Mouse (Mus musculus) hindbrain, embryonic 12.5 days (tissue): ENCODE data around the gene Shf. TPM values are rescaled to one million over a fixed set of nuclear protein-coding genes. Genes with fewer than 3 reads are reported as not detected.

Experiments
- ATAC-seq: fragments of 200-750 bp; cut with Nextera tagmentation; 2 replicates; pipeline ENCODE4 v1.8.0; 2017; ENCODE audit warnings: moderate TSS enrichment; ENCODE audit not compliant: low FRiP score
- H3K27ac ChIP-seq: fragments of 300-500 bp; sonication (generic); 2 replicates; pipeline ENCODE4 v1.5.1; 2016; ENCODE audit warnings: mild to moderate bottlenecking
- H3K27me3 ChIP-seq: fragments of 300-500 bp; sonication (generic); 2 replicates; pipeline ENCODE4 v1.6.1; 2016; ENCODE audit warnings: mild to moderate bottlenecking
- H3K36me3 ChIP-seq: fragments of 300-500 bp; sonication (generic); 2 replicates; pipeline ENCODE4 v1.6.1; 2016; ENCODE audit warnings: mild to moderate bottlenecking
- H3K4me1 ChIP-seq: fragments of 300-500 bp; sonication (generic); 2 replicates; pipeline ENCODE4 v1.6.1; 2016
- H3K4me2 ChIP-seq: fragments of 300-500 bp; sonication (generic); replicated peaks from 2 replicates; pipeline ENCODE4 v1.6.1; 2016; ENCODE audit warnings: mild to moderate bottlenecking
- H3K4me3 ChIP-seq: fragments of 300-500 bp; sonication (generic); 2 replicates; pipeline ENCODE4 v1.5.1; 2016; ENCODE audit warnings: mild to moderate bottlenecking
- H3K9ac ChIP-seq: fragments of 300-500 bp; sonication (generic); 2 replicates; pipeline ENCODE4 v1.6.1; 2016; ENCODE audit warnings: mild to moderate bottlenecking, moderate library complexity
- H3K9me3 ChIP-seq: fragments of 300-500 bp; sonication (generic); replicated peaks from 2 replicates; pipeline ENCODE4 v1.6.1; 2016; ENCODE audit warnings: mild to moderate bottlenecking
- WGBS: fragments of 180-500 bp; shearing (Covaris S2); methylation state at CpG from one replicate; pipeline ENCODE4 v1.1.7; 2016; 5-methylcytosine and 5-hydroxymethylcytosine counted together
- polyA plus RNA-seq: library from polyadenylated mRNA; unstranded; fragments of >200 nt; fragmentation: Nextera tagmentation; extraction: Ambion mirVana; gene quantifications from 2 replicates; pipeline ENCODE4 v1.2.1, GENCODE M21; 2016

The Shf gene
- polyA plus RNA-seq, 1 experiment from 2014 or later = 10.7 TPM

GRCm38 (mm10) chr2:122367181-122367580, 1.8 kb downstream of the Shf start:
- H3K27me3 ChIP-seq = peaks cover 7% of the 10 kb centered on the region; the same call in 1 of the 2 replicates
- H3K9me3 ChIP-seq = no peaks in the 10 kb centered on the region
- no peak for ATAC-seq
- H3K36me3 ChIP-seq = 0 out of 2 replicates have a peak, but pooled peaks cover 17% of the 10 kb centered on the region
- peak overlapping the region; percentile 84 for H3K4me2 ChIP-seq
- H3K4me1 ChIP-seq = peaks cover 36% of the 10 kb centered on the region
- H3K9ac ChIP-seq = peak overlapping the region; percentile 99
- 24% methylated on average over 4 of the region's 4 CpGs for WGBS
- H3K4me3 ChIP-seq = peak overlapping the region; percentile 96
- peak overlapping the region; percentile 58; the same call in 1 of the 2 replicates for H3K27ac ChIP-seq

- 0 out of 2 replicates have a peak, but pooled peaks have one; percentile 12 for ATAC-seq
- 23% methylated on average over 5 of the region's 5 CpGs for WGBS
- Histone ChIP-seq H3K27ac (peak overlapping the region; percentile 58; the same call in 1 of the 2 replicates), H3K4me1 (peaks cover 41% of the 10 kb centered on the region), H3K4me2 (peak overlapping the region; percentile 84), H3K9me3 (no peaks in the 10 kb centered on the region), H3K27me3 (peaks cover 7% of the 10 kb centered on the region; the same call in 1 of the 2 replicates), H3K9ac (peak overlapping the region; percentile 42; the same call in 1 of the 2 replicates), H3K4me3 (peak overlapping the region; percentile 96), H3K36me3 (0 out of 2 replicates have a peak, but pooled peaks cover 22% of the 10 kb centered on the region)
These were observed 2.3 kb downstream of the Shf start for GRCm38 (mm10) chr2:122366706-122367105.

- no peaks in the 10 kb centered on the region for H3K9me3 ChIP-seq
- peak overlapping the region; percentile 84 for H3K4me2 ChIP-seq
- peaks cover 7% of the 10 kb centered on the region; the same call in 1 of the 2 replicates for H3K27me3 ChIP-seq
- 0 out of 2 replicates have a peak overlapping the region, but pooled peaks have one; percentile 8 for H3K9ac ChIP-seq
- H3K27ac ChIP-seq = peak overlapping the region; percentile 58
- H3K4me1 ChIP-seq = peaks cover 42% of the 10 kb centered on the region
- WGBS = 61% methylated on average over 3 of the region's 3 CpGs
- no peak for ATAC-seq
- H3K4me3 ChIP-seq = peak overlapping the region; percentile 96
- 0 out of 2 replicates have a peak, but pooled peaks cover 22% of the 10 kb centered on the region for H3K36me3 ChIP-seq
These were observed 2.9 kb downstream of the Shf start for GRCm38 (mm10) chr2:122366039-122366438.

GRCm38 (mm10) chr2:122365244-122365866, 3.6 kb downstream of the Shf start:
- Histone ChIP-seq H3K4me3 (no peak overlapping the region), H3K9me3 (no peaks in the 10 kb centered on the region), H3K27ac (no peak overlapping the region), H3K36me3 (0 out of 2 replicates have a peak, but pooled peaks cover 22% of the 10 kb centered on the region), H3K4me1 (peaks cover 46% of the 10 kb centered on the region), H3K27me3 (peaks cover 4% of the 10 kb centered on the region; the same call in 1 of the 2 replicates), H3K9ac (no peak overlapping the region), H3K4me2 (peak overlapping the region; percentile 84; the same call in 1 of the 2 replicates)
- 82% methylated on average over 10 of the region's 10 CpGs for WGBS
- ATAC-seq = no peak

GRCm38 (mm10) chr2:122364352-122364944, 4.5 kb downstream of the Shf start:
- H3K4me2 ChIP-seq = no peak overlapping the region
- 88% methylated on average over 3 of the region's 3 CpGs for WGBS
- H3K36me3 ChIP-seq = peaks cover 25% of the 10 kb centered on the region; the same call in 1 of the 2 replicates
- no peaks in the 10 kb centered on the region for H3K9me3 ChIP-seq
- H3K9ac ChIP-seq = no peak overlapping the region
- ATAC-seq = no peak
- no peak overlapping the region for H3K4me3 ChIP-seq
- no peaks in the 10 kb centered on the region for H3K27me3 ChIP-seq
- peaks cover 42% of the 10 kb centered on the region for H3K4me1 ChIP-seq
- no peak overlapping the region for H3K27ac ChIP-seq

- peaks cover 33% of the 10 kb centered on the region for H3K36me3 ChIP-seq
- H3K4me3 ChIP-seq = no peak overlapping the region
- H3K27me3 ChIP-seq = no peaks in the 10 kb centered on the region
- 84% methylated on average over 13 of the region's 13 CpGs for WGBS
- H3K27ac ChIP-seq = no peak overlapping the region
- no peak overlapping the region for H3K4me2 ChIP-seq
- H3K9ac ChIP-seq = peak overlapping the region; percentile 32; the same call in 1 of the 2 replicates
- peaks cover 38% of the 10 kb centered on the region for H3K4me1 ChIP-seq
- ATAC-seq = no peak
- H3K9me3 ChIP-seq = no peaks in the 10 kb centered on the region
These were observed 6.1 kb downstream of the Shf start for GRCm38 (mm10) chr2:122362622-122363523.

- Histone ChIP-seq H3K27me3 (no peaks in the 10 kb centered on the region), H3K4me3 (no peak overlapping the region), H3K9ac (peak overlapping the region; percentile 32; the same call in 1 of the 2 replicates), H3K36me3 (peaks cover 41% of the 10 kb centered on the region), H3K9me3 (no peaks in the 10 kb centered on the region), H3K4me2 (no peak overlapping the region), H3K4me1 (peaks cover 30% of the 10 kb centered on the region), H3K27ac (no peak overlapping the region)
- no peak for ATAC-seq
- WGBS = 63% methylated on average over 10 of the region's 10 CpGs
These were observed 6.9 kb downstream of the Shf start for GRCm38 (mm10) chr2:122361868-122362621.

GRCm38 (mm10) chr2:122361181-122361580, 7.8 kb downstream of the Shf start:
- 89% methylated on average over 6 of the region's 6 CpGs for WGBS
- H3K27ac ChIP-seq = no peak overlapping the region
- ATAC-seq = no peak
- no peak overlapping the region for H3K4me3 ChIP-seq
- H3K9me3 ChIP-seq = no peaks in the 10 kb centered on the region
- peaks cover 24% of the 10 kb centered on the region for H3K4me1 ChIP-seq
- H3K27me3 ChIP-seq = no peaks in the 10 kb centered on the region
- no peak overlapping the region for H3K9ac ChIP-seq
- peaks cover 50% of the 10 kb centered on the region for H3K36me3 ChIP-seq
- no peak overlapping the region for H3K4me2 ChIP-seq

- H3K9ac ChIP-seq = no peak overlapping the region
- no peaks in the 10 kb centered on the region for H3K9me3 ChIP-seq
- H3K27ac ChIP-seq = no peak overlapping the region
- no peak overlapping the region for H3K4me3 ChIP-seq
- no peak overlapping the region for H3K4me2 ChIP-seq
- H3K4me1 ChIP-seq = peaks cover 20% of the 10 kb centered on the region
- ATAC-seq = no peak
- no peaks in the 10 kb centered on the region for H3K27me3 ChIP-seq
- WGBS = 88% methylated on average over 6 of the region's 6 CpGs
- peaks cover 50% of the 10 kb centered on the region for H3K36me3 ChIP-seq
These were observed 8.7 kb downstream of the Shf start for GRCm38 (mm10) chr2:122360310-122360709.

GRCm38 (mm10) chr2:122356187-122356586, 12.8 kb downstream of the Shf start:
- Histone ChIP-seq H3K9me3 (no peaks in the 10 kb centered on the region), H3K27me3 (no peaks in the 10 kb centered on the region), H3K36me3 (peaks cover 28% of the 10 kb centered on the region), H3K4me1 (peaks cover 44% of the 10 kb centered on the region), H3K9ac (no peak overlapping the region), H3K27ac (no peak overlapping the region; the same call in 1 of the 2 replicates), H3K4me2 (no peak overlapping the region), H3K4me3 (no peak overlapping the region)
- no peak for ATAC-seq
- 84% methylated on average over 3 of the region's 3 CpGs for WGBS

GRCm38 (mm10) chr2:122355389-122355788, 13.6 kb downstream of the Shf start:
- Histone ChIP-seq H3K4me2 (no peak overlapping the region), H3K36me3 (peaks cover 28% of the 10 kb centered on the region), H3K9ac (no peak overlapping the region), H3K27ac (no peak overlapping the region), H3K4me1 (peaks cover 45% of the 10 kb centered on the region), H3K9me3 (no peaks in the 10 kb centered on the region), H3K4me3 (no peak overlapping the region), H3K27me3 (no peaks in the 10 kb centered on the region)
- no peak for ATAC-seq
- WGBS = 88% methylated on average over 5 of the region's 5 CpGs
